Mouse (Mus musculus): ENCODE measurements around the gene Vegfb.

GRCm38 (mm10) chr19:6937541-6938465 is 49.6 kb downstream of the Vegfb start:
- TF ChIP-seq CTCF (conservative IDR thresholded peaks at IDR 0.05; ENCODE audit: insufficient read depth, insufficient read length, low read depth, low read length) (no peak), POLR2A (IDR thresholded peaks at IDR 0.05; ENCODE audit: low read depth, low read length) (no peak)
